Mouse (Mus musculus) heart, adult 2 months (tissue): ENCODE results near the gene Commd3. TPM values are rescaled to one million over a fixed set of nuclear protein-coding genes. Genes with fewer than 3 reads are reported as not detected.
A peak's percentile ranks its signal among the peaks of the same experiment; 100 is the strongest.

ENCODE experiments used
- DNase-seq, 2 experiments: peaks; one replicate each; pipeline ENCODE4 v3.0.0; 2021
- H3K27ac ChIP-seq: fragments of 200-600 bp; 2 replicates; pipeline ENCODE4 v1.8.1; 2022
- H3K27me3 ChIP-seq: fragments of 200-500 bp; 2 replicates; pipeline ENCODE4 v1.6.1; 2012; ENCODE audit warnings: mild to moderate bottlenecking, low read length, inconsistent platforms, mixed read lengths; ENCODE audit not compliant: control insufficient read depth, insufficient read depth
- H3K36me3 ChIP-seq: fragments of 200-500 bp; 2 replicates; pipeline ENCODE4 v1.6.1; 2012; ENCODE audit warnings: low read length, inconsistent platforms; ENCODE audit not compliant: control insufficient read depth, insufficient read depth
- H3K4me1 ChIP-seq: fragments of 200-500 bp; 2 replicates; pipeline ENCODE4 v1.6.1; 2011; ENCODE audit warnings: low read length; ENCODE audit not compliant: control insufficient read depth, insufficient read depth
- H3K4me3 ChIP-seq: fragments of 200-600 bp; 2 replicates; pipeline ENCODE4 v1.8.1; 2022
- H3K79me2 ChIP-seq: fragments of 200-500 bp; replicated peaks from 2 replicates; pipeline ENCODE4 v1.6.1; 2012; ENCODE audit warnings: mild to moderate bottlenecking, inconsistent platforms, low read length, moderate library complexity, mixed read lengths; ENCODE audit not compliant: control insufficient read depth, insufficient read depth
- H3K9ac ChIP-seq: fragments of 200-500 bp; 2 replicates; pipeline ENCODE4 v1.6.1; 2012; ENCODE audit warnings: low read depth, mild to moderate bottlenecking, control low read depth, inconsistent platforms, low read length, mixed read lengths
- CTCF ChIP-seq: fragments of 200-600 bp; IDR thresholded peaks from 2 replicates; pipeline ENCODE4 v1.8.1; 2022; ENCODE audit warnings: antibody characterized with exemption, mild to moderate bottlenecking, moderate library complexity
- EP300 ChIP-seq: fragments of 200-500 bp; IDR thresholded peaks from 2 replicates; pipeline ENCODE4 v1.6.1; 2011; ENCODE audit warnings: low read depth, low read length, control low read depth; ENCODE audit not compliant: insufficient read depth
- POLR2A ChIP-seq: fragments of 200-500 bp; IDR thresholded peaks from 2 replicates; pipeline ENCODE4 v1.6.1; 2011; ENCODE audit warnings: mild to moderate bottlenecking, low read depth, low read length, control low read depth; ENCODE audit not compliant: insufficient read depth
- WGBS: fragments of 180-500 bp; shearing (Covaris S2); methylation state at CpG from one replicate; pipeline ENCODE4 v1.1.7; 2018; 5-methylcytosine and 5-hydroxymethylcytosine counted together
- intact Hi-C: fragments of 180-260 bp; cut with DNase I; formaldehyde crosslinking; loops from one replicate; pipeline ENCODE4 v1.15.1; 2025
- polyA plus RNA-seq: library from polyadenylated mRNA; depleted of rRNA; stranded (reverse); fragments of >200 nt; gene quantifications from 2 replicates; pipeline ENCODE4 v1.2.3, GENCODE M21; 2012
- total RNA-seq, 2 experiments: library from RNA; stranded (reverse); gene quantifications; 2 replicates each; pipeline ENCODE4 v1.2.3; 2021

Commd3 gene
- total and polyA plus RNA-seq, 3 experiments: 53.1 to 102 (median 95.0) TPM

GRCm38 (mm10) chr2:18680961-18681360, 8.8 kb downstream of the Commd3 start:
- Histone ChIP-seq H3K27ac (peak overlapping the region; percentile 28; the same call in 1 of the 2 replicates), H3K4me3 (peak overlapping the region; percentile 47)
- intact Hi-C loops: loop anchor here (1.0 kb wide), 1 partner anchor 9 kb away; no protein-coding TSS in a partner anchor

GRCm38 (mm10) chr2:18684062-18684461, 11.9 kb downstream of the Commd3 start:
- H3K4me3 ChIP-seq: no peak overlapping the region
- H3K79me2 ChIP-seq: no peaks in the 10 kb centered on the region
- H3K4me1 ChIP-seq: peaks cover 3% of the 10 kb centered on the region
- H3K36me3 ChIP-seq: peaks cover 2% of the 10 kb centered on the region
- DNase-seq: no peak
- H3K27me3 ChIP-seq: peaks cover 6% of the 10 kb centered on the region
- H3K27ac ChIP-seq: no peak overlapping the region
- TF ChIP-seq CTCF (no peak), EP300 (no peak), POLR2A (no peak)
- WGBS: 86% methylated on average over 5 of the region's 5 CpGs
- intact Hi-C loops: no loop called here
- H3K9ac ChIP-seq: no peak overlapping the region

More at GRCm38 (mm10) chr2:18680961-18681360, 8.8 kb downstream of the Commd3 start:
- Histone ChIP-seq H3K4me1 (peaks cover 2% of the 10 kb centered on the region; the same call in 1 of the 2 replicates), H3K36me3 (peaks cover 7% of the 10 kb centered on the region), H3K27me3 (no peaks in the 10 kb centered on the region), H3K79me2 (no peaks in the 10 kb centered on the region), H3K9ac (no peak overlapping the region)
- WGBS: 15% methylated on average over 29 of the region's 29 CpGs
- TF ChIP-seq POLR2A (no peak), EP300 (no peak), CTCF (no peak)
- peak; percentile 70 to 79 for DNase-seq

- H3K36me3 ChIP-seq: no peaks in the 10 kb centered on the region; the same call in 1 of the 2 replicates
- no peaks in the 10 kb centered on the region for H3K79me2 ChIP-seq
- H3K4me3 ChIP-seq: no peak overlapping the region
- 95% methylated on average over 6 of the region's 6 CpGs for WGBS
- DNase-seq: no peak
- H3K4me1 ChIP-seq: peaks cover 3% of the 10 kb centered on the region; the same call in 1 of the 2 replicates
- peaks cover 19% of the 10 kb centered on the region for H3K27me3 ChIP-seq
- no peak overlapping the region for H3K9ac ChIP-seq
- intact Hi-C loops: no loop called here
- TF ChIP-seq EP300 (no peak), CTCF (no peak), POLR2A (no peak)
- H3K27ac ChIP-seq: no peak overlapping the region
Measured at GRCm38 (mm10) chr2:18686386-18686785, 14.2 kb downstream of the Commd3 start.

GRCm38 (mm10) chr2:18686826-18687519, 14.8 kb downstream of the Commd3 start:
- H3K4me3 ChIP-seq: no peak overlapping the region
- intact Hi-C loops: no loop called here
- TF ChIP-seq EP300 (no peak), POLR2A (no peak), CTCF (no peak)
- H3K27ac ChIP-seq: no peak overlapping the region
- WGBS: 93% methylated on average over 8 of the region's 8 CpGs
- no peak for DNase-seq
- peaks cover 3% of the 10 kb centered on the region; the same call in 1 of the 2 replicates for H3K4me1 ChIP-seq
- peaks cover 20% of the 10 kb centered on the region for H3K27me3 ChIP-seq
- H3K79me2 ChIP-seq: no peaks in the 10 kb centered on the region
- no peak overlapping the region for H3K9ac ChIP-seq
- H3K36me3 ChIP-seq: no peaks in the 10 kb centered on the region; the same call in 1 of the 2 replicates

GRCm38 (mm10) chr2:18687671-18688170, 15.5 kb downstream of the Commd3 start:
- peaks cover 3% of the 10 kb centered on the region; the same call in 1 of the 2 replicates for H3K4me1 ChIP-seq
- H3K4me3 ChIP-seq: no peak overlapping the region
- no peak overlapping the region for H3K9ac ChIP-seq
- peaks cover 23% of the 10 kb centered on the region for H3K27me3 ChIP-seq
- WGBS: 41% methylated on average over 9 of the region's 9 CpGs
- no peaks in the 10 kb centered on the region for H3K36me3 ChIP-seq
- intact Hi-C loops: no loop called here
- no peaks in the 10 kb centered on the region for H3K79me2 ChIP-seq
- H3K27ac ChIP-seq: no peak overlapping the region
- no peak for DNase-seq
- TF ChIP-seq CTCF (no peak), POLR2A (no peak), EP300 (no peak)

GRCm38 (mm10) chr2:18688286-18688685, 16.1 kb downstream of the Commd3 start:
- Histone ChIP-seq H3K27me3 (peaks cover 23% of the 10 kb centered on the region), H3K79me2 (no peaks in the 10 kb centered on the region), H3K27ac (no peak overlapping the region), H3K9ac (no peak overlapping the region), H3K4me3 (no peak overlapping the region), H3K36me3 (no peaks in the 10 kb centered on the region), H3K4me1 (peaks cover 3% of the 10 kb centered on the region; the same call in 1 of the 2 replicates)
- intact Hi-C loops: no loop called here
- WGBS: 40% methylated on average over 6 of the region's 6 CpGs
- no peak for DNase-seq
- TF ChIP-seq CTCF: no peak
- TF ChIP-seq POLR2A: no peak
- TF ChIP-seq EP300: no peak
